Mouse (Mus musculus) G1E (cell line): ENCODE measurements at regions not wholly inside any gene's neighbourhood (a gene's known extent, or its start where the extent isn't known, plus 50 kb on each side); places are given as distances from the start of the nearest gene placed in this dataset.

Source experiments
- ATAC-seq: 2 replicates; pipeline ENCODE4 v1.8.0; 2016; ENCODE audit warnings: mild to moderate bottlenecking; ENCODE audit not compliant: insufficient number of reproducible peaks, poor library complexity, low FRiP score, severe bottlenecking; ENCODE audit errors: extremely low read depth
- DNase-seq: peaks from one replicate; pipeline ENCODE4 v3.0.0; 2012; ENCODE audit warnings: low spot score
- H3K27me3 ChIP-seq: 2 replicates; pipeline ENCODE4 v1.6.1; 2012; ENCODE audit warnings: mild to moderate bottlenecking, low read length, inconsistent platforms; ENCODE audit not compliant: insufficient read depth
- H3K36me3 ChIP-seq: replicated peaks from 2 replicates; pipeline ENCODE3; 2012; ENCODE audit warnings: mild to moderate bottlenecking, inconsistent platforms
- H3K4me1 ChIP-seq: 2 replicates; pipeline ENCODE4 v1.6.1; 2012; ENCODE audit warnings: low read depth, low read length, inconsistent platforms, mixed read lengths; ENCODE audit not compliant: insufficient read depth
- H3K4me3 ChIP-seq: 2 replicates; pipeline ENCODE4 v1.5.1; 2012; ENCODE audit warnings: low read depth, mild to moderate bottlenecking, inconsistent platforms, low read length, moderate library complexity, mixed read lengths
- H3K9me3 ChIP-seq: replicated peaks from 2 replicates; pipeline ENCODE4 v1.6.1; 2012; ENCODE audit warnings: inconsistent platforms
- CTCF ChIP-seq: IDR thresholded peaks from 2 replicates; pipeline ENCODE4 v1.5.1; 2012; ENCODE audit warnings: low read depth, low read length, inconsistent platforms, mixed read lengths
- GATA1 ChIP-seq: IDR thresholded peaks from 2 replicates; pipeline ENCODE4 v1.6.1; 2012; ENCODE audit warnings: borderline replicate concordance, low read length, inconsistent platforms, mixed read lengths
- GATA2 ChIP-seq: IDR thresholded peaks from 2 replicates; pipeline ENCODE4 v1.6.1; 2012; ENCODE audit warnings: low read depth, low read length, inconsistent platforms, borderline replicate concordance
- POLR2AphosphoS5 ChIP-seq: IDR thresholded peaks from 2 replicates; pipeline ENCODE4 v1.6.1; 2012; ENCODE audit warnings: low read depth, low read length, inconsistent platforms; ENCODE audit not compliant: insufficient replicate concordance
- TAL1 ChIP-seq: conservative IDR thresholded peaks from 2 replicates; pipeline ENCODE4 v1.6.1; 2012; ENCODE audit warnings: low read depth, low read length, inconsistent platforms, mixed read lengths

DNA sequence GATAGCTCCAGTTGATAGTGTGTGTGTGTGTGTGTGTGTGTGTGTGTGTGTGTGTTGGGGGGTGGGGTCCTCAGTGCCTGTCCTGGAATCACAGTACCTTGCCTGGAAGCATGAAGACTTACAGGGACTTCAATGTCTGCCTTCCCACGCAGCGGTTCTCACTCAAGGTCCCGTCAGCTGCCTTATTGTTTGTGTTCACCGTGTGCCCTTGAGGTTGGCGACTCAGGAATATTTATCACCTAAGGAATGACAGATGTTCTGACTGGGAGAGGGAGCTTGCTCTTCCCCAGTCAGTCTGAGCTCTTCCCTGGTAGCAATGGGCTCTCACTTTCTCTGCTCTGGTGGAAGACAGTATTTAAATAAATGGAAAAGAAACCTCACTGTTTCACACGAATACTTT lies 309.8 kb upstream of the 3110018I06Rik start:
- TF ChIP-seq GATA2 (no peak), GATA1 (no peak), TAL1 (no peak), CTCF (no peak), POLR2AphosphoS5 (no peak)
- Histone ChIP-seq H3K36me3 (no peaks in the 10 kb centered on the region), H3K9me3 (peaks cover 77% of the 10 kb centered on the region), H3K4me3 (no peak overlapping the region), H3K4me1 (no peaks in the 10 kb centered on the region), H3K27me3 (no peaks in the 10 kb centered on the region)
- no peak for DNase-seq
- ATAC-seq, result no peak

DNA sequence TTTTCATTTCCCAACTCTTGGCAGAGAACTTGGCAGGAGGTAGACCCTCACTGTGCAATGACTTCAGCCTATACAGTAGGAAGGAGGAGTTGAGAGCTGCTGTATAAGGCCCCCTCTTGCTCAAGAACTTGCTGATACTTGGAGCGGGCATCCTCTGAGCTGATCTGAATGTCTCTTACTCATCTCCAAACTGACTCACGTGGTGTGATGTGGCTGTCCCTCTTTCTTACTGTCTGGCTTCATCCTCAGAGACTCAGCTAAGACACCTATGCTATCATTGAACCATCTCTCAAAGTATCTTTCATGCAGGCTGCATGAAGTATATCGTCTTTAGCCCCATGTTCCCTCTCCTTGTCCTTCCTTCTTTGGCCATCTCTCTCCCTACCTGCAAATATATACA lies 307.9 kb upstream of the 3110018I06Rik start:
- ATAC-seq (no peak), DNase-seq (no peak)
- Histone ChIP-seq H3K9me3 (peaks cover 78% of the 10 kb centered on the region), H3K27me3 (no peaks in the 10 kb centered on the region), H3K4me1 (no peaks in the 10 kb centered on the region), H3K36me3 (no peaks in the 10 kb centered on the region), H3K4me3 (no peak overlapping the region)
- no peak for TF ChIP-seq TAL1
- no peak for TF ChIP-seq POLR2AphosphoS5
- TF ChIP-seq GATA2, result no peak
- no peak for TF ChIP-seq GATA1
- no peak for TF ChIP-seq CTCF

DNA sequence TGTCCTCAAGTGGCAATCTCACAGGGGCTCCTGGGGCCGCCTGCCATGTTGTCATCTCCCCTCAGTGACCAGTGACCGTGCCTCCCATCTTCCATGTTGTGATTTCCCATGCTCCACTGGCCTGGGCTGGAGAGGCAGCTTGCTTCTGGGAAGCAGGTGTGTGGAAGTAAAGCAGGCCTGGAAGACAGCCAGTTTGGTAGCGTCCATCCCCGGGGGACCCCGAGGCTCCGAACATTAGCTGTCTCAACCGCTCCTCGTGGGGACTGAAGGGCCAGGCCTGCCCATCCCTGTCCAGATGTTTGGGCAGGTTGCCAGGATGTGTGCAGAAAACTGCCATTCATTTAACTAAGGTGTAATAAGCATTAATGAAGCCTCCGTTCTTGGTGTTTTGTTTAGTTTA lies 307.1 kb upstream of the 3110018I06Rik start:
- no peak for TF ChIP-seq GATA1
- no peak for TF ChIP-seq GATA2
- no peak for TF ChIP-seq POLR2AphosphoS5
- TF ChIP-seq TAL1, result no peak
- TF ChIP-seq CTCF, result no peak
- Histone ChIP-seq H3K4me3 (no peak overlapping the region), H3K9me3 (peaks cover 79% of the 10 kb centered on the region), H3K4me1 (no peaks in the 10 kb centered on the region), H3K36me3 (no peaks in the 10 kb centered on the region), H3K27me3 (no peaks in the 10 kb centered on the region)
- DNase-seq (no peak), ATAC-seq (no peak)

DNA sequence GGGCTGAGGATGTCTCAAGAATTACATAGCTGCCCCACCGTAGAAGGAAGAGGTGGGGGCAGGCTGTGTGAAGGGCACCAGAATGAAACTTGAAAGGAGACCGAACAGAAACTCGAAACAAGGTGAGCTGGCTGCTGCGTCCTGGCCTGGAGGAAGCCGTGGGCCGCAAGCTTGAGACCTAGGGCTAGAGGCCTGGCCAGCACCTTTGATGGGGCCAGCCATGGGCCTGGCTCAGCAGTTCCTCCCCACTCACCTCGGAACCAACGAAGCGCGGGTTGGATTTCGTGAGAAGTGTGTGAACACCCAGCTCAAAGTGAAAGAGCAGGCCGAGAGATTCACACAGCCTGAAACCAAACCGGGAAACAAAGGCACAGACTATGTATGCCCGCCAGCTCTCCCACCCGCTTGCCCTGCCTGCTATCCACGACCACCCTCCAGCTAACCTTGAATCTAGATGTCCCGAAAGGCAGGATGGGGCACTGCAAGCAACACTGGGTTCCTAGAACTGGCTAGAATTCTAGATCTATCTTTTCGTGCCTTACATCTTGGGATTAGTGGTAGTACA lies 306.3 kb upstream of the 3110018I06Rik start:
- Histone ChIP-seq H3K4me3 (no peak overlapping the region; the same call in 1 of the 2 replicates), H3K4me1 (no peaks in the 10 kb centered on the region), H3K27me3 (no peaks in the 10 kb centered on the region), H3K36me3 (no peaks in the 10 kb centered on the region), H3K9me3 (peaks cover 76% of the 10 kb centered on the region)
- DNase-seq, result no peak
- TF ChIP-seq TAL1, result no peak
- no peak for TF ChIP-seq GATA2
- no peak for TF ChIP-seq CTCF
- no peak for TF ChIP-seq GATA1
- no peak for TF ChIP-seq POLR2AphosphoS5
- no peak for ATAC-seq

DNA sequence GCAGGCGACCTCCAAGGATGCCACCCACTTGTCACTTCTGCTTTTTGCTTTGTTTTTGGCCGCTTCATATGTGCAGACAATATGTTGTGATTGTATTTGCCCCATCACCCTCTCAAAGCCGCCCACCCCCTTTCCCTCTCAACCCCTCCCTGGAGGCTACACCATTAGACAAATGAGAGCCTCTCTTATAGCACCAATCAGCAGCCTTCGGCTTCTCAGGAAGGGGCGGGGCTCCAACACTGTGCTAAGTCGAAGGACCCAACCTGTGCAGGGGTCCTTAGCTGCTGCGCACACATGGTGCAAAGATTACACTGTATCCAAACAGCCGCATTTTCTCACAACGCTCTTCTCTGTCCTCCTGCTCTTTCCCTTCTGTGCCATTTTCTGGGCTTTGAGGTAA lies 305.1 kb upstream of the 3110018I06Rik start:
- ATAC-seq (no peak), DNase-seq (no peak)
- TF ChIP-seq GATA2 (no peak), GATA1 (no peak), CTCF (no peak), TAL1 (no peak), POLR2AphosphoS5 (no peak)
- Histone ChIP-seq H3K27me3 (no peaks in the 10 kb centered on the region), H3K4me1 (no peaks in the 10 kb centered on the region), H3K4me3 (no peak overlapping the region), H3K9me3 (peaks cover 80% of the 10 kb centered on the region), H3K36me3 (no peaks in the 10 kb centered on the region)

DNA sequence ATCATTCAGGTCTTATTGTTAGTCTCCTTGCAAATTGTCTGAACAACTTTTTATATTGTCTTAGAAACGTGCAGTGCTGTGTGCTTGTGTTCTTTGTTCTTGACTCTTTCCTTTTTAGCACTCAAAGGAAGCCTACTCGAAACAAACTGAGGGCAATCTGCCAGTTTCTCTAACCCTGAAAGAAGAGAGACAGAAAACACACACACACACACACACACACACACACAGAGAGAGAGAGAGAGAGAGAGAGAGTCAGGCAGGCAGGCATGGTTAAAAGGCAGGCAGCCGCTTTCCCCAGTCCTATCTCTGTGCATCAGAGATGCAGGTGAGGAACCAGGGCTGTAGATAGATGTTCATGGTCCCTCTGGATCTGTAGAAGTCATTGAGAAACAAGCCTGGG lies 304.0 kb upstream of the 3110018I06Rik start:
- Histone ChIP-seq H3K4me3 (no peak overlapping the region), H3K9me3 (peaks cover 81% of the 10 kb centered on the region), H3K4me1 (no peaks in the 10 kb centered on the region), H3K36me3 (no peaks in the 10 kb centered on the region), H3K27me3 (no peaks in the 10 kb centered on the region)
- no peak for ATAC-seq
- TF ChIP-seq POLR2AphosphoS5, result no peak
- no peak for DNase-seq

DNA sequence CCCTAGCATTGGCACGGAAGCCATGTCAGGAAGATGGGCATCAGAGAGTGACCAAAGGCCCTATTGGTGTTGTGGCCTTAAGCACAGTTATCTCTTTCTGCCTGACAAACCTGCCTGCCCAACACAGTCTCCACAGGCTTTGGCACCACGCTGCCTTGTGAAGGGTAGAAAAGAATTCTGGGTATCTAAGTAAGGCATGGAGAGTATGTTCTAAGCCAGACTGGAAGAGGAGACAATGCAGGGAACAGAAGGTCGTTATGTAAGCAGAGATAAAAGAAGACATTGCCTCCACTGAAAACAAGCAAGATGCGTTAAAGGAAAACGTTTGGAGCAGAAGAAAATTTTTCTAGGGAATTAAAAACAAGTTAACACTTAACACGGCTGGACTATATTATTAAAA lies 302.1 kb upstream of the 3110018I06Rik start:
- no peak for TF ChIP-seq GATA1
- no peak for TF ChIP-seq TAL1
- TF ChIP-seq CTCF, result no peak
- TF ChIP-seq POLR2AphosphoS5, result no peak
- no peak for TF ChIP-seq GATA2
- Histone ChIP-seq H3K4me3 (no peak overlapping the region; the same call in 1 of the 2 replicates), H3K4me1 (no peaks in the 10 kb centered on the region), H3K36me3 (no peaks in the 10 kb centered on the region), H3K27me3 (no peaks in the 10 kb centered on the region), H3K9me3 (peaks cover 79% of the 10 kb centered on the region)
- no peak for ATAC-seq
- no peak for DNase-seq
